Mouse (Mus musculus) common myeloid progenitor, adult 5-6 weeks (primary cell): Measurements from ENCODE around the gene Armh3. TPM values are rescaled to one million over a fixed set of nuclear protein-coding genes. Genes with fewer than 3 reads are reported as not detected.

Source experiments
- ATAC-seq: replicated peaks from 2 replicates; pipeline ENCODE4 v1.8.0; 2016; ENCODE audit warnings: low read depth, mild to moderate bottlenecking, moderate TSS enrichment, inconsistent platforms; ENCODE audit not compliant: poor library complexity, severe bottlenecking
- total RNA-seq: library from RNA; stranded (forward); fragments of 200-1000, 187-1606 nt; gene quantifications from 2 replicates; pipeline ENCODE4 v1.2.3, GENCODE M21; 2017

The Armh3 gene
- total RNA-seq, 1 experiment from 2014 or later, result 9.5 TPM

DNA sequence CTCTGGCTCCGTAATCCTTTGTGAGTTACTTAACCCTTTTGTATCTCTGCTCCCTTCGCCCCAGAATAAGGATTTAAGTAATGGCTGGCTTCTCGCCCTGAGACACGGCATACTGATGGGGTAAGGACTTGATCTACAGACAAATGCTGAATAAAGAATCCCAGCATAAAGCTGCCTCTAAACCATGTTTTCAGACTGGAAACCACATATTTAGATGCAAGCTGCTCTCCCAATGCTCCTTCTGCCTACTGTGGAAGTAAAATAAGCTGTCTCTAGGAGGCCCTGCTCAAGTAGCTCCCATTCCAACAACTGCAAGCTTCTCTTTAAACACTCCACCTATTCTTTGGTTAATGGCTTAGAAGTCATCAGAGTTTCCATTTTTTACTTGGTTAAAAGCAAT lies 81.8 kb downstream of the Armh3 start:
- ATAC-seq, result no peak

GRCm38 (mm10) chr19:45916026-45916425 lies 82.3 kb downstream of the Armh3 start:
- no peak for ATAC-seq

GRCm38 (mm10) chr19:45913036-45913435 lies 85.3 kb downstream of the Armh3 start:
- no peak for ATAC-seq

GRCm38 (mm10) chr19:45912376-45912775 lies 85.9 kb downstream of the Armh3 start:
- no peak for ATAC-seq

GRCm38 (mm10) chr19:45911236-45912025 lies 86.9 kb downstream of the Armh3 start:
- no peak for ATAC-seq

GRCm38 (mm10) chr19:45908246-45908645 lies 90.0 kb downstream of the Armh3 start:
- no peak for ATAC-seq

DNA sequence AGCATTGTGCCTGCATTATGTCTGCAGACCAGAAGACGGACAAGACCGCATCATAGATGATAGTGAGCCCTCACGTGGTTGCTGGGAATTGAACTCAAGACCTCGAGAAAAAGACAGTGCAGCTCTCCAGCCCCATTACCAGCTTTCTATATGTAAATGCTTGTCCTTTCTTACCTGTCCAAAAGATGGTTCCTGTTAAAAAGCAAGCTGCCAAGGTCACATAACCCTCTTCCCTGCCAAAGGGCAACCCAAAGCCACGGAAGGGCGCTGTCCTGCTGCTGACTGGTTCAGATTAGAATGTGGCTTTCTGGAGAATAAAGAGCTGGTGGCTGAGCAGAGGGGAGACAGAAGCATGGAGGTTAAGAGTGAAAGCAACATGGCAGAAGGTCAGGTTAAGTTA lies 90.9 kb downstream of the Armh3 start:
- ATAC-seq, result no peak

DNA sequence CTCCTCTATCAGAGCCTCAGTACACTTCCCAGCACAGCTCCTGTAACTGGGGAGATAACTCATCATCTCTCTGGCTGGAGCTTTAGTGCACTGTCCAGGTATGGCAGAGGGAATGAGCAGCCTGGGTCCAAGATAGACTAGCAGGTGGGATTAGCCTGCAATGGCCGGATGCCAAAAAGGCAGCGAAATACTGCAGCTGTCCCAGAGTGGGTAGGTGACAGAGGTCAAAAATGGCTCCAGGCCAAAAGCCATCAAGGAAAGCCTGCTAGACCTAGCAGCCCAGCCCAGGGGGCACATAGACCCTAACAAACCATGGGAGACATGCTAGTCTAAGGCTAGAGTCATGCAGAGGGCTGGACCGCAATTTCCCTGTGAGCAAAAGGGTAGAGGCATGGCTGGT lies 94.4 kb downstream of the Armh3 start:
- ATAC-seq, result no peak

- ATAC-seq, result no peak
These were observed 95.8 kb downstream of the Armh3 start for GRCm38 (mm10) chr19:45902390-45903035.

- no peak for ATAC-seq
These were observed 97.5 kb downstream of the Armh3 start for GRCm38 (mm10) chr19:45900836-45901235.

DNA sequence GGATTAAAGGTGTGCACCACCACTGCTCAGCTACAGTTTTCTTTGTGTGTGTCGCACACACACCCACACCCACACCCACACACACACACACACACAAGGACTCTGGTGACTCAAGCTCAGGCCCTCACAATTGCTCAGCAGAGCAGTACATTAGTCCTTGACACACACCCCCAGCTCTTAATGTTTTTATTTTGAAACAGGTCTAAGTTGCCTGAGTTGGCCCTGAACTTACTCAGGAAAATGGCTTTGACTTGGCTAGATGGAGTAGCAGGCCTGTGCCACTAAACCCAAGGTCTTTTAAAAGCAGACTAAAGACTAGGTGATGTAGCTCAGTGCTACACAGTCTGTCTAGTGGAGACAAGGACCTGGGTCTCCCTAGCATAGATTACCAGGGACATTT lies 102.6 kb downstream of the Armh3 start:
- ATAC-seq, result no peak

DNA sequence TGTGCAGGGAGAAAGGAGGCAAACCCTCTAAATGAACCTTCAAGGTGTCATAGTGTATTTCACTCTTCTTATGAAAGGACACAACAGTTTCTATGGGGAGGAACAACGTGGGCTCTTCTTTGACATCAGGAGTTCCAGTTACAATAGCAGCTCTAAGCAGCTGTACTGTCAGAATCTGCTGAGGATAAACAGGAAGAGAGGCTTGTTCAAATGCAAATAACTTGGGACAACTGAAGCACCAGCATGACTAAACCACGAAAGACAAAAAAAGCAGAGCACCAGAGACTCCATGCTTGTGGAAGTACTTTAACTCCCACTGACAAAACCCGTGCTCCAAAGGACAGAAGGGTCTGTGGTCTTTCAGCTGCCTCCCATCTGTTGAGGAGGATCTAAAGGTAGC lies 116.2 kb downstream of the Armh3 start:
- no peak for ATAC-seq

GRCm38 (mm10) chr19:45873320-45873719 lies 125.0 kb downstream of the Armh3 start:
- no peak for ATAC-seq

GRCm38 (mm10) chr19:45855284-45855920 lies 142.9 kb downstream of the Armh3 start:
- ATAC-seq, result 0 out of 2 replicates have a peak, but pooled peaks have one; percentile 47

- ATAC-seq, result no peak
These were observed 143.8 kb downstream of the Armh3 start for GRCm38 (mm10) chr19:45854521-45854920.

GRCm38 (mm10) chr19:45847733-45848093 lies 150.6 kb downstream of the Armh3 start:
- ATAC-seq, result no peak

DNA sequence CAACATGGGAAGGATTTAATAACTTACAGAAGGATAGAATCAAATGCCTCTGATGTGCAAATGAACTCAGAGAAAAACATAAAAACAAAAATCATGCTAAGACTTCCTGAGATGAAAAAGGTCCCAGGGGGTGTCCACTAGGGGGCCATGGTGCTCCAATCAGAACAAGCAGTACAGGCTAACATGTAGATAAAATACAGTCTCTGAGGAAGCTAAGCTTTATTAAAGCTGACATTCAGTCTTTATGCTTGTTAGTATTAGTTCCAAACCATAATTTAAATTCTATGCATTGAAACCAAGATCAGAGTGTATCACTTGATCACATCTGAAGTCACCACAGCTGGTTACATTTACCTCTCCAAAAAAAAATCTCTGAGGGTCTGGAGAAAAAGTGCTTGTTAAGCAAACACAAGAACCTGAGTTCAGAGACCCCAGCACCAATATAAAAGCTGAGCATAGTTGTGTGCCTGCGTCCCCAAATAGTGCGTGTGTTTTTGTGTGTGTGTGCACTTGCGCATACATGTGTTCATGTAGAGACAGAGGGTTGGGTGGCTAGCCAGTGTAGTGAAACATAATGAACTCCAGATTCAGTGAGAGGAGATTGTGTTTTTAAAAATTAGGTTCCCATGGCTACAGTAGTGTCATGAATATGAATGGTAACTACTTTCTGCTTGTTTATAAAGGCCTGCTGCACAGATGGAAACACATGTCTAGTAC lies 151.1 kb downstream of the Armh3 start:
- ATAC-seq, result no peak

DNA sequence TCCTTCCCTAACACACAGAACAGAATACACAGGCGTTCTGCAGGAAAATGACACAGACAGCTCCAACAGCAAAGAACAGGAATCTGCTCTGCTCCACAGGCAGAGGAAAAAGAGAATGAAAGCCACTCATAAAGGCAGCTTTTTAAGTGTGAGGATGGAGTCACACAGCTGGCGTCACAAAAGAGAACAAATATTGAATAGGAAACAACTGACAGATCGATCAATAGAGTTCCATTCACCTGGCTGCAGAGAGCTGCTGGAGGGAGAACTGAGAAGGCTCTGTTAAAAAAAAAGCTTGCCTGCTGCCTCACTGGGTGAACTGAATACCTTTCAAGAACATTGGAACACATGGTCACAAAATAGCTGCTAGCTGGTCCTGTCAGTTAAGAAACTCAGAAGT lies 154.1 kb downstream of the Armh3 start:
- ATAC-seq, result no peak

DNA sequence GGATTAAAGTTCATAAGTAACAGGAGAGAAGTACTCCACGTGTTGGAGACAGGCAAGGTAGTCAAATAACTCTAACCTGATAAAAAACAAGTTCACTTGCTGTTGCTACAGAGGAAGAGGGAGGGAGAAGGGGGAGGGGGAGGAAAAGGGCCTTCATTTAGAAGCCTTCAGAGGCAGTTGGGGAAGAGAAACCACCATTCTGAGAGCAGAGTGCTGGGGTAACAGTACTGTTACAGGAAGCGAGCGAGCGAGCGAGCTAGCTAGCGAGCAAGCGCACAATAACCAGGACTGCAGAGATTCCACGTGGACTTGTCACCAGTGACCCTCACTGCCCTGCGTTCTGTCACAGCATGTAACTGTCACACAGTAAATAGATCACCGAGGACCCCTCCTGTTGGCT lies 154.9 kb downstream of the Armh3 start:
- ATAC-seq, result peak; percentile 91
